Mouse (Mus musculus) megakaryocyte-erythroid progenitor cell, adult 5 weeks (primary cell): ENCODE data around the gene Ambn. TPM values are rescaled to one million over a fixed set of nuclear protein-coding genes. Genes with fewer than 3 reads are reported as not detected.

ENCODE experiments used
- polyA plus RNA-seq: library from polyadenylated mRNA; stranded (reverse); fragments of >175 nt; gene quantifications from 2 replicates; pipeline ENCODE4 v1.2.3, GENCODE M21; 2012

The Ambn gene
- polyA plus RNA-seq, result not detected in 2 replicates

DNA sequence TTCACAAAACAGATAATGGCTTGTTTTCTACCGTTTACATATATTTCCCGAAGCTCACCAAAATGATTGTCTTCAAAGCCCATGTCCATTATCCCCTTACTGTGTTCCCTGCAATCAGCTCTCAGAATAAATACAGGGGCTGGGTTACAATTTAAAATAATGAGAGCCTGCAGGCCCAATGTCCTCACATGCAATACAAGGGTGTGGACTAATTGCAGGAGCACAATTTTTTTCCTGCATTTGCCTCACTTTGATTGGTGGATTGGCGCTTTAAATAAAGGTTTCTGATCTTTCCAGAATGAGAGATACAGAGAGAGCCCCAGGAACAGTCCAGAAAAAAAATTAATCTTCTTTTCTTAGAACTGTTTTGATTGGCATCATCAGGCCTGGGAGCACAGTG is at the start of gene Ambn:
Gene Ambn, plus strand, starts transcription at position 301 of the 400 bp plus-strand sequence.

DNA sequence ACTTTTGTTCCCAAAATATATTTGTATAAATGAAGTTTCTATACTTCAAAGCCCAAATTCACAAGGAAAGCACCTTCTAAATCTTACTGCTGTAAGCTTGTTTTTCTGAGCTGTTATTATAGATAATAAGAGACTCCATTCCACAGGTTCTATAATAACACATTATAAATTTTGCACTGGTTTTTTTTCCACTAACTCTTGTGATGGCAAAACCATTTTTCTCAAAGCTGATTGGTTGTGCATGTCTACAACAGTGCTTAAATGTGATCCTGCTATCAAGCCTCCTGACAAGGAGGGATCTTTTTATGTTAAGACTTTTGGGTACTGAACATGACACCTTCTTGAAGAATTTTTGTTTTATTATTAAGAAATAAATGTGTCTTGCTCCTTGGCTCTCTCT is 31.9 kb downstream of the Ambn start, which contains the start of gene Enam:
Gene Enam, plus strand, starts transcription at position 301 of the 400 bp plus-strand sequence.

Other genes with a start within 250 kb of the Ambn start
- gene Gm7714, start 187.1 kb upstream of the Ambn start, polyA plus RNA-seq, result not detected in 2 replicates
- gene Prol1, start 138.7 kb upstream of the Ambn start, polyA plus RNA-seq, result not detected in 2 replicates
- not detected in 2 replicates for gene Amtn, start 79.9 kb upstream of the Ambn start, polyA plus RNA-seq
- gene Enam, start 32.0 kb downstream of the Ambn start, polyA plus RNA-seq, result not detected in 2 replicates
- gene Jchain, start 71.9 kb downstream of the Ambn start, polyA plus RNA-seq, result 0.04 and 0.11 TPM in 2 replicates
- gene Utp3, start 98.5 kb downstream of the Ambn start, polyA plus RNA-seq, result 67.1 and 82.5 TPM in 2 replicates
- gene Rufy3, start 109.0 kb downstream of the Ambn start, polyA plus RNA-seq, result 3.3 and 3.8 TPM in 2 replicates
- gene Grsf1, start 220.2 kb downstream of the Ambn start, polyA plus RNA-seq, result 36.6 and 40.7 TPM in 2 replicates